Mouse (Mus musculus): ENCODE measurements at regions not wholly inside any gene's neighbourhood (a gene's known extent, or its start where the extent isn't known, plus 50 kb on each side); places are given as distances from the start of the nearest gene placed in this dataset.
A peak's percentile ranks its signal among the peaks of the same experiment; 100 is the strongest.

DNA sequence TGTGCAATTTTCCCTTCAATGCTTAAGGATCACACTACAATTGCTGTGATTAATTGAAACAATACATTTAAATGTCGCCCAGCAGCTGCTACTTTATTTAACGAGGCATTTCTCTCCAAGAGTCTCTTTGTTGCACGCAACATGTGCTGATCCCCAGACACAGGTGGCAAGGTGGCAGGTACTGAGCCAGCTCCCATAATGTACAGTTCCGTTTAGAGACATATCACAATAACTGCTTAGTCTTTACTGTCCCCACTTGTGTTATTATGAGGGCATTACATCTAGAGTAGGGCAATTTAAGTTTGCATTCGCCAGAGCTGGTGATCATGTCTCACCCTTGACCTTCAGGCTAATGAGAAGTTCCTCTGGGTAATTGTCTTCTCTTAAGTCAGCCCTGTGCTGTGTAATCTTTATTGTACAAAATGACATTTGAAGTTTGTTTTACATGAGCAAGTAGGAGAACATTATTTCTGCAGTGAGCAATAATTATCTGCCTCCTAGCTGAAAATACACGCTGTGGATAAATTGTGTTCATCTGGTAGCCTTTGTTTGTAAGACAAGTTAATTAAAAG, 1005.7 kb upstream of the Nudt12 start:
- ATAC-seq (ENCODE audit: low FRiP score): no peak
- DNase-seq (ENCODE audit: low spot score): no peak

DNA sequence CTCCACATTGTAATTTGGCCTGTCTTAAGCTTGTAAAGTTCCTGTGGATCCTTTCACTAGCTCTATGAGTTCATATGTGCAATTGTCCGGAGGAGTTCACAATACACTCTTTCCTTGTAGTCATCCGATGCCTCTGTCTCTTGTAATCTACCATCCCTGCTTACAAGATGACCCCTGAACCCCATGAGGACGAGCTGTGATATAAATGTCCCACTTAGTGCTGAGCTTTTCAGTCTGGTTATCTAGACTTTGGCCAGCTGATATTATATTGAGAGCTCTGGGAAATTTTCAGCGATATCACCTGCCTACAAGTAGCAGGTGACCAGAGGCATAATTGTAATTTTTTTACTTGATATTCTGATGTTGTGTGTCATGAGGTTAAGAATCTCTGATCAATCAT, 984.8 kb upstream of the Nudt12 start:
- H3K4me2 ChIP-seq (replicated peaks; ENCODE audit: low read depth, low read length): no peak overlapping the region
- H3K27ac ChIP-seq (ENCODE audit: low read depth, low read length): no peak overlapping the region
- H3K4me3 ChIP-seq (ENCODE audit: low read depth, low read length): no peak overlapping the region
- no peaks in the 10 kb centered on the region for H3K4me1 ChIP-seq (replicated peaks; ENCODE audit: control insufficient read depth, insufficient read depth, low read length)
- H3K9me3 ChIP-seq (ENCODE audit: control insufficient read depth, low read length): no peaks in the 10 kb centered on the region
- WGBS: 68% methylated on average over 4 of the region's 4 CpGs
- no peaks in the 10 kb centered on the region for H3K27me3 ChIP-seq (ENCODE audit: control insufficient read depth, insufficient read depth, low read length)
- H3K36me3 ChIP-seq (ENCODE audit: control insufficient read depth, insufficient read depth, low read length): no peaks in the 10 kb centered on the region
- DNase-seq (ENCODE audit: low spot score): no peak
- no peak overlapping the region for H3K9ac ChIP-seq (ENCODE audit: low read depth, low read length)
- ATAC-seq (ENCODE audit: low FRiP score): no peak

More for the DNA sequence above, 1005.7 kb upstream of the Nudt12 start:
- Histone ChIP-seq H3K27me3 (ENCODE audit: control insufficient read depth, insufficient read depth, low read length) (no peaks in the 10 kb centered on the region), H3K4me2 (replicated peaks; ENCODE audit: low read depth, low read length) (no peak overlapping the region), H3K4me1 (replicated peaks; ENCODE audit: control insufficient read depth, insufficient read depth, low read length) (no peaks in the 10 kb centered on the region), H3K27ac (ENCODE audit: low read depth, low read length) (no peak overlapping the region), H3K36me3 (ENCODE audit: control insufficient read depth, insufficient read depth, low read length) (no peaks in the 10 kb centered on the region), H3K9ac (ENCODE audit: low read depth, low read length) (no peak overlapping the region), H3K9me3 (ENCODE audit: control insufficient read depth, low read length) (no peaks in the 10 kb centered on the region), H3K4me3 (ENCODE audit: low read depth, low read length) (no peak overlapping the region)
- WGBS: 73% methylated on average over 6 of the region's 6 CpGs

DNA sequence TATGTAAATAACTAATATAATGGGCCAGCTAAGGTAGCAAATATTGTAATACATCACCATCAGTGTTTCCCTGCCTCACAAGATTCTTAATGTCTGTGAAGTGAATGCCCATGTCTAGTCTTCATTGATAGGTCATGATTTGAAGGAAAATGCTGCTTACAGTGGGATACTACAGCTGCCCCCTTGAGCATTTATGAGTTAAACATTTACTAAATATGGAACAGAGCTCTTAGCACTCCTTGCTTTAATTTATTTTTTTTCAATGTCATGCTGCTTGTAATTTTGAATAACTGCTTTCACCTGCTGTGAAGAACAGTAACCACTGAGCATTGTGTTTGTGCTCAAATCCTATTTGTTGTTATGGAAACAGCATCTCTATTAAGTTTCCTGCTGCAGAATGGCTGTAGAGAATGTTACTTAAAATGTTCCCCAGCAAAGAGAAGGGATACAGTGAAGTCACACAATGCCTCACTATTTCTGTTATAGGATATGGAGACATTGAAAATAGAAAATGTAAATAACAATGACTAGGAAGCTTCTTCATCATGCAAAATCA, 966.2 kb upstream of the Nudt12 start:
- Histone ChIP-seq H3K27me3 (ENCODE audit: control insufficient read depth, insufficient read depth, low read length) (no peaks in the 10 kb centered on the region), H3K36me3 (ENCODE audit: control insufficient read depth, insufficient read depth, low read length) (no peaks in the 10 kb centered on the region), H3K4me1 (replicated peaks; ENCODE audit: control insufficient read depth, insufficient read depth, low read length) (no peaks in the 10 kb centered on the region), H3K9ac (ENCODE audit: low read depth, low read length) (no peak overlapping the region), H3K9me3 (ENCODE audit: control insufficient read depth, low read length) (no peaks in the 10 kb centered on the region), H3K27ac (ENCODE audit: low read depth, low read length) (no peak overlapping the region), H3K4me3 (ENCODE audit: low read depth, low read length) (no peak overlapping the region), H3K4me2 (replicated peaks; ENCODE audit: low read depth, low read length) (no peak overlapping the region)
- ATAC-seq (ENCODE audit: low FRiP score): peak; percentile 45; the same call in 1 of the 2 replicates
- no peak for DNase-seq (ENCODE audit: low spot score)

DNA sequence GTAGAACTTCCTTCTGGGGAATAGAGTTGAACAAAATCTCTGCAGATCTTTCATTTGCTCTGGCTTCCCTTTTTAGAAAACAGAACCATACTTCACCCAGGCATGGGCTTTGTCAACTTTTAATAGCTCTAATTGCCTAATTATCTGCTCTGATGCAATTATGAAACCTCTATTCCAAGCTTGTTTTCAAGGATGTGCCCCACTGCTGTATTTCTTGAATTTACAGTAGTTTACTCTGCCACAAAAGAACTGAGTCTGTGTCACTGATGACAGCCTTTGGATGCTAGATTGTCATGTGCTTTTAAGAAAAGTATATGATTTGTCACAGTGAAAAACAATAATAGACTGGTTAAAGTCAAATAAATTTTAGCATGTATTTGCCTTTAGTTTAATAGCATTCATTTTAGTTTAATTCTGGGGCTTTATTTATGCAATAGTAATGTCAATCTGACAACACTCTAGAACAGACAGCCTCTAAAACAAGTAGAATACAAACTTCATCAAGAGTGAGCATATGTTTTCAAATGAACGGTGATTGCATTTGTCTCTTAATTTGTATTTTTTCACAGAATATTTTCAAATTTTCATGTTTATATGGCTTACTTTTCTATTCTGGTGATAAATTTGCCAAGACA, 964.1 kb upstream of the Nudt12 start:
- no peak for ATAC-seq (ENCODE audit: low FRiP score)

DNA sequence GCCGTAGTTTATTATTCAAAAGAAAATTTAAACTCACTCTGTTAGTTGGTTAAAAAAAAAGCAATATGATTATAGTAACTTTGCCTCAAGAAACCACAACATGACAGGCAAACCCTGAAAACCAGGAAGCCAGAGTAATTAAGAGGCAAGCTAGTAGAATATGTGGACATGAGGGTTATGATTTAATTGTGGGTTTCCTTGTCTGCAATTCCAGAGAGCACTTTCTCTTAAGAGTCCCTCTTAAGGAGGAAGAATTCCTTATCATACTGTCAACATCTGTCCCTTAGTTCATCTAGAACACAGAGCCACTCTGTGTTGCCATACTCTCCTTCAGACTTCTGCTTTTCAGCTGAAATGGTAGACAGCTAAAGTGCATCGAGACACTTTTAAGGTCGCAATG, 954.2 kb upstream of the Nudt12 start:
- 93% methylated on average over 3 of the region's 3 CpGs for whole genome bisulfite sequencing
- Histone ChIP-seq H3K36me3 (ENCODE audit: control insufficient read depth, insufficient read depth, low read length) (no peaks in the 10 kb centered on the region), H3K9ac (ENCODE audit: low read depth, low read length) (no peak overlapping the region), H3K9me3 (ENCODE audit: control insufficient read depth, low read length) (no peaks in the 10 kb centered on the region), H3K4me3 (ENCODE audit: low read depth, low read length) (no peak overlapping the region), H3K27me3 (ENCODE audit: control insufficient read depth, insufficient read depth, low read length) (no peaks in the 10 kb centered on the region), H3K4me2 (replicated peaks; ENCODE audit: low read depth, low read length) (no peak overlapping the region), H3K4me1 (replicated peaks; ENCODE audit: control insufficient read depth, insufficient read depth, low read length) (no peaks in the 10 kb centered on the region), H3K27ac (ENCODE audit: low read depth, low read length) (no peak overlapping the region)
- no peak for DNase-seq (ENCODE audit: low spot score)
- no peak for ATAC-seq (ENCODE audit: low FRiP score)

More for the DNA sequence above, 964.1 kb upstream of the Nudt12 start:
- H3K4me3 ChIP-seq (ENCODE audit: low read depth, low read length): no peak overlapping the region
- WGBS: 92% methylated on average over 1 of the region's 1 CpGs
- no peaks in the 10 kb centered on the region for H3K4me1 ChIP-seq (replicated peaks; ENCODE audit: control insufficient read depth, insufficient read depth, low read length)
- H3K9me3 ChIP-seq (ENCODE audit: control insufficient read depth, low read length): no peaks in the 10 kb centered on the region
- no peak overlapping the region for H3K9ac ChIP-seq (ENCODE audit: low read depth, low read length)
- no peak for DNase-seq (ENCODE audit: low spot score)
- H3K27ac ChIP-seq (ENCODE audit: low read depth, low read length): no peak overlapping the region
- H3K4me2 ChIP-seq (replicated peaks; ENCODE audit: low read depth, low read length): no peak overlapping the region
- H3K27me3 ChIP-seq (ENCODE audit: control insufficient read depth, insufficient read depth, low read length): no peaks in the 10 kb centered on the region
- no peaks in the 10 kb centered on the region for H3K36me3 ChIP-seq (ENCODE audit: control insufficient read depth, insufficient read depth, low read length)

DNA sequence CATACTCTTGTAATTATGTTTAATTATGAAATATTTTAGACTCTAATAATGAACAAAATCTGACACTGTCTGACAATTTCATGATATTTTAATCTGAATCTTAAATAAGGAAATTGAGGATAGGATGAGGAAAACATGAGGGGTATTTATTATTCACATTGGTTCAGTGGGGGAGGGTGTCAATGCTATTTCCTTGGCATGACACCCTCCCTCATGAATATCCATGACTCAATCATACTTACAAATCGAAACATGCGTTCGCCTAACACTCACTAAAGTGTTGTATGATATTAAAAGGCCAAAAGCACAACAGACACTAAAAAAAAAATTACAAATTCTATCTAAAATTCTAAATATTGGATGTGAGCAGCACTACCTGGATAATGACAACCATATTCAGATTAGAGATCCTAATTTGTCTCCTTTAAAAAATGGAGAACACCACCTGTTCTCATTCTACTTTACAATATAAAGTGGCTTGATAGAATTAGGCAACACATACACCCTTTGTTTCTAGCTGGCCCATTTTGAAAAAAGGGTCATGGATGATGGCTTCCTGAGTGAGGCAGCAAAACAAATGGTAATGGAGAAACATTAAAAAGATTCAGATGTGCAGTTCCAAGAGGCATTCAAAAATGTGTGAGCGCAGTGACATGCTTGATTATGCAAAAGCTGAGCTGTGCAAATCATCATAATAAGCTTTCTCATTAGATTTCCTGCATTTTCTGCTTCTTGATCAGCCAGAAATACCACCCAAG, 942.3 kb upstream of the Nudt12 start:
- no peak overlapping the region for H3K9ac ChIP-seq (ENCODE audit: low read depth, low read length)
- H3K27ac ChIP-seq (ENCODE audit: low read depth, low read length): no peak overlapping the region
- H3K4me3 ChIP-seq (ENCODE audit: low read depth, low read length): no peak overlapping the region
- no peaks in the 10 kb centered on the region for H3K27me3 ChIP-seq (ENCODE audit: control insufficient read depth, insufficient read depth, low read length)
- no peak overlapping the region for H3K4me2 ChIP-seq (replicated peaks; ENCODE audit: low read depth, low read length)
- no peaks in the 10 kb centered on the region for H3K9me3 ChIP-seq (ENCODE audit: control insufficient read depth, low read length)
- H3K36me3 ChIP-seq (ENCODE audit: control insufficient read depth, insufficient read depth, low read length): no peaks in the 10 kb centered on the region
- peak; percentile 68; the same call in 1 of the 2 replicates for ATAC-seq (ENCODE audit: low FRiP score)
- 67% methylated on average over 4 of the region's 4 CpGs for WGBS
- no peaks in the 10 kb centered on the region for H3K4me1 ChIP-seq (replicated peaks; ENCODE audit: control insufficient read depth, insufficient read depth, low read length)
- no peak for DNase-seq (ENCODE audit: low spot score)

DNA sequence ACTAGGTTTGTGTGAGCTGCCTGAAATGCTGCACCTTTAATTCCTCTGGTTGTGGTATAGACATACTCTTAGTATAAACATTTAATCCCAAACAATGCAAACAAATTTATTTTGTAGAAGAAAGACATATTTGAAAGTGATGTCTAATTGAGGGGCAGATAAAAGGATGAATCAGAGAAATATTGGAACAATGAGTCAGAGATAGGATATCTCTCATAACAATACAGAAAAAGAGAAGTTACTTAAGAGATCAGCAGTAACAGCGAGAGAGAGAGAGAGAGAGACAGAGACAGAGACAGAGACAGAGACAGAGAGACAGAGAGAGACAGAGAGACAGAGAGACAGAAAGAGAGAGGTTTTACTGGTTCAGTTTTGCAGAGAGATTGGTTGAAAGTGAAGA, 933.3 kb upstream of the Nudt12 start:
- H3K4me3 ChIP-seq (ENCODE audit: low read depth, low read length): no peak overlapping the region
- no peaks in the 10 kb centered on the region for H3K4me1 ChIP-seq (replicated peaks; ENCODE audit: control insufficient read depth, insufficient read depth, low read length)
- 86% methylated on average over 1 of the region's 1 CpGs for WGBS
- no peak overlapping the region for H3K27ac ChIP-seq (ENCODE audit: low read depth, low read length)
- no peaks in the 10 kb centered on the region for H3K36me3 ChIP-seq (ENCODE audit: control insufficient read depth, insufficient read depth, low read length)
- H3K9me3 ChIP-seq (ENCODE audit: control insufficient read depth, low read length): no peaks in the 10 kb centered on the region
- no peaks in the 10 kb centered on the region for H3K27me3 ChIP-seq (ENCODE audit: control insufficient read depth, insufficient read depth, low read length)
- H3K9ac ChIP-seq (ENCODE audit: low read depth, low read length): no peak overlapping the region
- DNase-seq (ENCODE audit: low spot score) (no peak), ATAC-seq (ENCODE audit: low FRiP score) (no peak)
- no peak overlapping the region for H3K4me2 ChIP-seq (replicated peaks; ENCODE audit: low read depth, low read length)

DNA sequence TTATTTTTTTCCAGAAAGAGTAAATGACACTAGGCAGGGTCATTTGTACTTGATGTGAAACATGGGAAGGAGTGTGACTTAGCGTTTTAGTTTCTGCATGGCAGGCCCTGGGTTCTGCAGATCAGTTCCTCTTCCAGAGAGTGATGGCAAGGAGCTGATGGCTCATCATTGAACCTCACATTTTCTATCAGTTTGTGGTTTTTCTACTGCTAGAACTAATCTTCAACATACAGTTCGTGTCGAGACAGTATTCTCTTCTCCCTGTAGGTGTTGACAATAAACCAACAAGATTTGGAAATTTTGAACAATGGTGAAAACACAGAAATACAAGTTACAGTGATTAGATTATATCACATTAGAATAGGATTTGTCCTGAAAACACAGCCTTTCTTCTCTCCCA, 891.2 kb upstream of the Nudt12 start:
- H3K4me3 ChIP-seq (ENCODE audit: low read depth, low read length): no peak overlapping the region
- H3K27ac ChIP-seq (ENCODE audit: low read depth, low read length): no peak overlapping the region
- H3K27me3 ChIP-seq (ENCODE audit: control insufficient read depth, insufficient read depth, low read length): no peaks in the 10 kb centered on the region
- ATAC-seq (ENCODE audit: low FRiP score): no peak
- WGBS: 85% methylated on average over 3 of the region's 3 CpGs
- H3K4me2 ChIP-seq (replicated peaks; ENCODE audit: low read depth, low read length): no peak overlapping the region
- no peak for DNase-seq (ENCODE audit: low spot score)
- H3K9me3 ChIP-seq (ENCODE audit: control insufficient read depth, low read length): no peaks in the 10 kb centered on the region
- no peaks in the 10 kb centered on the region for H3K36me3 ChIP-seq (ENCODE audit: control insufficient read depth, insufficient read depth, low read length)
- no peaks in the 10 kb centered on the region for H3K4me1 ChIP-seq (replicated peaks; ENCODE audit: control insufficient read depth, insufficient read depth, low read length)
- no peak overlapping the region for H3K9ac ChIP-seq (ENCODE audit: low read depth, low read length)
